Comparison of ENCODE assay signal across 8 mouse cellular contexts in the genomic region with DNA sequence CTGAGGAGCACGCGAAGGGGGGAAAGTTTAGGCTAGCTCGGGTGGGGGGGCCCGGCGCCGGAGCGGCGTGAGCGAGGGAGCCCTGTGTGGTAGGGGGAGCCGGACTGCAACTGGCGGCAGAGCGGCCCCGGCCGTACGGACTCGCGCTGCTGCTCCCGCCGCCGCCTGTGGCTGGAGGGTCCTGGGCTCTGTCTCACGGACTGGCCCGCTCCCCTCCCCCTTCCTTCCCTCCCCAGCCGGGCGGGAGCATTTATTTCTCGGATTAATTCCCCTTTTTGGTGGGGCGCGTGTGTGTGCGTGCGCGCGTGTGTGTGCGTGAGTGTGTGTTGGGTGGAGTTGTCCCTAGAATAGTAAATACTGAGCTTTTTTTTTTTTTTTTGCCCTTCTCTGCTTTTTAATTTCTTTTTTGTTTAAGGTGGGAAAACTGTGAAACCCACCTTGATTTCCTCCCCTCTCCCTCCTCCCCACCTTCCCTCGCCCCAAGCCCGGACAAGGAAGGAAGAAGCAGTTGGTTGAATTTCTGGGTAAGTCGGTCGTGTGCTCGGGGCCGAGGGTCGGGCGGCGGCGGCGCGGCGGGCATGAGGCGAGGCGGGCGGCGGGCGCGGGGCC. TPM values are rescaled to one million over a fixed set of nuclear protein-coding genes. Genes with fewer than 3 reads are reported as not detected.
DNase-seq lines count a peak whose midpoint lies in the region; ATAC-seq and TF ChIP-seq lines count a peak whose summit lies in the region.

No protein-coding gene starts in this region.

- H3K4me1 ChIP-seq in cerebellum, adult 2 months (ENCODE audit: control insufficient read depth, insufficient read depth, low read length), result peaks cover 2% of the 10 kb centered on the region; the same call in 1 of the 2 replicates
- no peaks in the 10 kb centered on the region for H3K4me1 ChIP-seq in forebrain, postnatal 0 days (ENCODE audit: insufficient read depth)
- peaks cover 38% of the 10 kb centered on the region for H3K4me1 ChIP-seq in liver, embryonic 16.5 days (ENCODE audit: control insufficient read depth, low read depth, low read length)

- H3K9me3 ChIP-seq in forebrain, postnatal 0 days (ENCODE audit: low read length), result no peaks in the 10 kb centered on the region
- no peaks in the 10 kb centered on the region for H3K9me3 ChIP-seq in liver, embryonic 16.5 days (replicated peaks; ENCODE audit: control insufficient read depth, low read length)

- H3K4me3 ChIP-seq in cerebellum, adult 2 months (replicated peaks; ENCODE audit: insufficient read depth, low read depth, low read length), result peak overlapping the region; percentile 85
- peak overlapping the region; percentile 93 for H3K4me3 ChIP-seq in C2C12 (ENCODE audit: insufficient read depth, poor library complexity, severe bottlenecking)
- H3K4me3 ChIP-seq in forebrain, postnatal 0 days (ENCODE audit: low read depth, low read length), result peak overlapping the region; percentile 67
- H3K4me3 ChIP-seq in liver, embryonic 16.5 days (ENCODE audit: low read depth, low read length), result peak overlapping the region; percentile 85

- peak; percentile 8 for ATAC-seq in forebrain, postnatal 0 days
- no peak for ATAC-seq in liver, embryonic 16.5 days (ENCODE audit: low read depth)

- WGBS in cerebellum, adult 2 months, result 1% methylated on average over 51 of the region's 51 CpGs
- under 1% methylated on average over 46 of the region's 51 CpGs for WGBS in forebrain, postnatal 0 days
- WGBS in liver, embryonic 16.5 days (ENCODE audit: insufficient replicate concordance), result under 1% methylated on average over 47 of the region's 51 CpGs

- peak overlapping the region; percentile 98 for H3K9ac ChIP-seq in forebrain, postnatal 0 days
- H3K9ac ChIP-seq in liver, embryonic 16.5 days (ENCODE audit: low read depth, low read length), result peak overlapping the region; percentile 100

- peak overlapping the region; percentile 40 for H3K27ac ChIP-seq in cerebellum, adult 2 months (ENCODE audit: insufficient read depth, low read length)
- H3K27ac ChIP-seq in forebrain, postnatal 0 days (ENCODE audit: low read depth, low read length), result peak overlapping the region; percentile 100
- H3K27ac ChIP-seq in liver, embryonic 16.5 days (ENCODE audit: low read length), result peak overlapping the region; percentile 97

- DNase-seq in cerebellum, adult 2 months, result no peak
- no peak for DNase-seq in cerebellum, postnatal 25 days
- DNase-seq in forebrain, postnatal 0 days, result no peak
- DNase-seq in cerebellum, postnatal 10 days, result no peak
- DNase-seq in cerebellum, adult 8-10 months, result no peak
- DNase-seq in cerebellum, adult 9-10 months, result no peak

- H3K4me2 ChIP-seq in forebrain, postnatal 0 days (ENCODE audit: low read depth), result peak overlapping the region; percentile 59
- peak overlapping the region; percentile 95 for H3K4me2 ChIP-seq in liver, embryonic 16.5 days (ENCODE audit: low read depth, low read length)

- peaks cover 3% of the 10 kb centered on the region for H3K36me3 ChIP-seq in C2C12 (ENCODE audit: control insufficient read depth, insufficient read depth)
- H3K36me3 ChIP-seq in forebrain, postnatal 0 days (ENCODE audit: insufficient read depth), result no peaks in the 10 kb centered on the region
- no peaks in the 10 kb centered on the region for H3K36me3 ChIP-seq in liver, embryonic 16.5 days (ENCODE audit: control insufficient read depth, insufficient read depth)

- H3K79me3 ChIP-seq in C2C12 (ENCODE audit: low read depth), result peaks cover 51% of the 10 kb centered on the region

- H3K27me3 ChIP-seq in cerebellum, adult 2 months (ENCODE audit: control insufficient read depth, insufficient read depth, low read length), result no peaks in the 10 kb centered on the region
- no peaks in the 10 kb centered on the region for H3K27me3 ChIP-seq in C2C12 (ENCODE audit: control insufficient read depth, insufficient read depth, insufficient read length)
- no peaks in the 10 kb centered on the region for H3K27me3 ChIP-seq in forebrain, postnatal 0 days (ENCODE audit: insufficient read depth, low read length)
- H3K27me3 ChIP-seq in liver, embryonic 16.5 days (ENCODE audit: control insufficient read depth, insufficient read depth, low read depth, low read length), result no peaks in the 10 kb centered on the region

- H3K79me2 ChIP-seq in C2C12 (ENCODE audit: control insufficient read depth, insufficient read depth), result peaks cover 56% of the 10 kb centered on the region

- no peak for TF ChIP-seq POLR2A in cerebellum, adult 2 months (IDR thresholded peaks at IDR 0.05; ENCODE audit: borderline replicate concordance, insufficient read depth, low read length)

- H3ac ChIP-seq in C2C12 (ENCODE audit: control insufficient read depth, insufficient read length, low read depth), result peak overlapping the region; percentile 79

- no peak for TF ChIP-seq CTCF in cerebellum, adult 2 months (IDR thresholded peaks at IDR 0.05; ENCODE audit: borderline replicate concordance, insufficient read depth, low read depth, low read length)
- TF ChIP-seq CTCF in C2C12 (IDR thresholded peaks at IDR 0.05; ENCODE audit: control insufficient read depth, insufficient read depth, insufficient read length), result no peak
- TF ChIP-seq CTCF in forebrain, postnatal 0 days (IDR thresholded peaks at IDR 0.05; ENCODE audit: low read depth), result no peak

TF ChIP-seq in C2C12, 6 proteins besides CTCF, POLR2A, EP300 and RAD21:
- TF ChIP-seq MYOG (IDR thresholded peaks at IDR 0.05; ENCODE audit: control insufficient read depth, extremely low read depth, insufficient read length), result no peak
- no peak for TF ChIP-seq MAX (IDR thresholded peaks at IDR 0.05)
- no peak for TF ChIP-seq USF1 (IDR thresholded peaks at IDR 0.05; ENCODE audit: low read depth)
- TF ChIP-seq FOSL1 (IDR thresholded peaks at IDR 0.05; ENCODE audit: insufficient read depth, low read length, poor library complexity, severe bottlenecking), result no peak
- TF ChIP-seq CEBPB (IDR thresholded peaks at IDR 0.05; ENCODE audit: low read depth), result no peak
- no peak for TF ChIP-seq MYOD1 (IDR thresholded peaks at IDR 0.05; ENCODE audit: control insufficient read depth, insufficient read length, low read depth)

RNA-seq across cellular contexts. Expression of a gene that starts 0.5 kb away (rescaled TPM):
- polyA plus RNA-seq in cerebellum, adult 2 months (2012; rRNA removed), result 39.4 and 44.1 TPM in 2 replicates
- polyA plus RNA-seq in C2C12 (2012; fragmentation: generic; extraction: Trizol), result 32.9 TPM
- total RNA-seq in forebrain, postnatal 0 days (2014; rRNA removed), result 83.3 and 103 TPM in 2 replicates
- 29.5 and 42.3 TPM in 2 replicates for polyA plus RNA-seq in forebrain, postnatal 0 days (2015; fragmentation: Nextera tagmentation; extraction: Ambion mirVana)
- polyA plus RNA-seq in liver, embryonic 16.5 days (2015; fragmentation: Nextera tagmentation; extraction: Ambion mirVana), result 33.0 and 36.3 TPM in 2 replicates

RNA-seq across cellular contexts. Expression of a gene that starts 50.4 kb away (rescaled TPM):
- 51.1 and 57.2 TPM in 2 replicates for polyA plus RNA-seq in cerebellum, adult 2 months (2012; rRNA removed)
- polyA plus RNA-seq in C2C12 (2012; fragmentation: generic; extraction: Trizol), result 8.4 TPM
- 94.0 and 126 TPM in 2 replicates for total RNA-seq in forebrain, postnatal 0 days (2014; rRNA removed)
- 18.5 and 24.5 TPM in 2 replicates for polyA plus RNA-seq in forebrain, postnatal 0 days (2015; fragmentation: Nextera tagmentation; extraction: Ambion mirVana)
- polyA plus RNA-seq in liver, embryonic 16.5 days (2015; fragmentation: Nextera tagmentation; extraction: Ambion mirVana), result 6.4 and 7.3 TPM in 2 replicates

Comparison
In these comparisons a context has a peak if more than half of its experiments do, and no peak if none do; other contexts are left out.
1. H3K27ac ChIP-seq: peak in every context shown above with its lines; median percentile 100 in forebrain, postnatal 0 days; 97 in liver, embryonic 16.5 days; 40 in cerebellum, adult 2 months.